Mouse (Mus musculus) heart, adult 2 months (tissue): ENCODE measurements around the gene Cish.

Source experiments
- CTCF ChIP-seq: fragments of 200-600 bp; IDR thresholded peaks from 2 replicates; pipeline ENCODE4 v1.8.1; 2022; ENCODE audit warnings: antibody characterized with exemption, mild to moderate bottlenecking, moderate library complexity
- EP300 ChIP-seq: fragments of 200-500 bp; IDR thresholded peaks from 2 replicates; pipeline ENCODE4 v1.6.1; 2011; ENCODE audit warnings: low read depth, low read length, control low read depth; ENCODE audit not compliant: insufficient read depth
- POLR2A ChIP-seq: fragments of 200-500 bp; IDR thresholded peaks from 2 replicates; pipeline ENCODE4 v1.6.1; 2011; ENCODE audit warnings: mild to moderate bottlenecking, low read depth, low read length, control low read depth; ENCODE audit not compliant: insufficient read depth

DNA sequence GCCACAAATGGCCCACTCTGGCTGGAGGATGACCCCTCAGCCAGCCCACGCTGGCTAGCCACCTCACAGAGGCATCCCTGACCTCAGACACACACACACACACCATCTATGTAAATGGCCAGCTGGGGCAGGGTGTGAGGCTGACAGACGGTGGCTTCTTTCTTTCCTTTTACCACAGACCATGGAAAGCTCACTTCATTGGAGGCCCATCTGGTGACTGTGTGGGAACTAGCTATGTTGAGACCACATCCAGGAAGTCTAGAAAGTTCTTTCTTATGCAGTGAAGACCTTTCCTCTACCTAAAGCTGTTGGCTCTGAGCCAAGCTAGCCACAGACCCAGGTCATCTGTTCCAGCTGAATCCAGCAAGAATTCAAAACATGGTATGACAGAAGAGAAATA lies 37.9 kb downstream of the Cish start:
- TF ChIP-seq EP300 (no peak), CTCF (no peak), POLR2A (no peak)
